8 mouse cellular contexts compared by ENCODE assay signal in the genomic region with DNA sequence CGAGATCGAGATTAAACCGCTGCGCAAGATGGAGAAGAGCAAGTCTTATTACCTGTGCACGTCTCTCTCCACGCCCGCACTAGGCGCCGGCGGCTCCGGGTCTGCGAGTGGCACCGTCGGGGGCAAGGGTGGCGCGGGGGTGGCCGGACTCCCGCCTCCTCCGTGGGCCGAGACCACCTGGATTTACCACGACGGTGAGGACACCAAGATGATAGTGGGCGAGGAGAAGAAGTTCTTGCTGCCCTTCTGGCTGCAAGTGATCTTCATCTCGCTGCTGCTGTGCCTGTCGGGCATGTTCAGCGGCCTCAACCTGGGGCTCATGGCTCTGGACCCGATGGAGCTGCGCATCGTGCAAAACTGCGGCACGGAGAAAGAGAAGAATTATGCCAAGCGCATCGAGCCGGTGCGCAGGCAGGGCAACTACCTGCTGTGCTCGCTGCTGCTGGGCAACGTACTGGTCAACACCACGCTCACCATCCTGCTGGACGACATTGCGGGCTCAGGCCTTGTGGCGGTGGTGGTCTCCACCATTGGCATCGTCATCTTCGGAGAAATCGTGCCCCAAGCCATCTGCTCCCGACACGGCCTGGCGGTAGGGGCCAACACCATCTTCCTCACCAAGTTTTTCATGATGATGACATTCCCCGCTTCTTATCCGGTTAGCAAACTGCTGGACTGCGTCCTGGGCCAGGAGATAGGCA. TPM values are rescaled to one million over a fixed set of nuclear protein-coding genes. Genes with fewer than 3 reads are reported as not detected.
DNase-seq lines count a peak whose midpoint lies in the region; ATAC-seq and TF ChIP-seq lines count a peak whose summit lies in the region.

No protein-coding gene starts in this region.

- TF ChIP-seq EP300 in ES-Bruce4 (IDR thresholded peaks at IDR 0.05; ENCODE audit: insufficient read depth, low read depth, low read length) = no peak

- no peaks in the 10 kb centered on the region for H3K27me3 ChIP-seq in ES-Bruce4 (ENCODE audit: control insufficient read depth, insufficient read depth, low read length, poor library complexity, severe bottlenecking)
- peaks cover 41% of the 10 kb centered on the region for H3K27me3 ChIP-seq in hindbrain, embryonic 10.5 days (ENCODE audit: insufficient read depth, poor library complexity, severe bottlenecking)

- DNase-seq in adrenal gland, postnatal 14 days = peak; percentile 45
- peak; percentile 56 for DNase-seq in hindbrain, embryonic 10.5 days (ENCODE audit: low spot score)
- peak; percentile 25 to 37 for DNase-seq in layer of hippocampus, postnatal 14 days (ENCODE audit: low spot score in 2 of 2)
- peak; percentile 25 to 33 for DNase-seq in lung, postnatal 4 days
- DNase-seq in right cerebral cortex, postnatal 25 days = peak; percentile 48

- H3K9ac ChIP-seq in ES-Bruce4 (ENCODE audit: low read depth, poor library complexity, severe bottlenecking) = peak overlapping the region; percentile 75

- no peak for TF ChIP-seq CTCF in ES-Bruce4 (IDR thresholded peaks at IDR 0.05; ENCODE audit: low read depth, low read length)

- no peak for TF ChIP-seq POLR2A in ES-Bruce4 (IDR thresholded peaks at IDR 0.05; ENCODE audit: insufficient read depth, low read length)

- peak overlapping the region; percentile 75 for H3K4me3 ChIP-seq in ES-Bruce4 (ENCODE audit: low read depth, low read length)
- H3K4me3 ChIP-seq in hindbrain, embryonic 10.5 days = peak overlapping the region; percentile 78

- H3K27ac ChIP-seq in ES-Bruce4 (ENCODE audit: insufficient read depth, low read length) = no peak overlapping the region
- peak overlapping the region; percentile 90 for H3K27ac ChIP-seq in hindbrain, embryonic 10.5 days

- no peaks in the 10 kb centered on the region for H3K36me3 ChIP-seq in ES-Bruce4 (ENCODE audit: control insufficient read depth, insufficient read depth, low read length, poor library complexity, severe bottlenecking)
- H3K36me3 ChIP-seq in hindbrain, embryonic 10.5 days = no peaks in the 10 kb centered on the region

- WGBS in hindbrain, embryonic 10.5 days = under 1% methylated on average over 50 of the region's 50 CpGs

- H3K9me3 ChIP-seq in ES-Bruce4 (replicated peaks; ENCODE audit: control insufficient read depth, insufficient read depth, low read length, poor library complexity, severe bottlenecking) = no peaks in the 10 kb centered on the region
- no peaks in the 10 kb centered on the region for H3K9me3 ChIP-seq in hindbrain, embryonic 10.5 days

- H3K4me1 ChIP-seq in ES-Bruce4 (ENCODE audit: control insufficient read depth, insufficient read depth, low read length) = peaks cover 2% of the 10 kb centered on the region
- peaks cover 36% of the 10 kb centered on the region for H3K4me1 ChIP-seq in hindbrain, embryonic 10.5 days (replicated peaks)

- ATAC-seq in erythroblast, adult 5-6 weeks (replicated peaks; ENCODE audit: low FRiP score, poor library complexity, severe bottlenecking) = peak; percentile 2
- no peak for ATAC-seq in granulocyte monocyte progenitor cell, adult 5-6 weeks (replicated peaks; ENCODE audit: poor library complexity, severe bottlenecking)

RNA-seq across cellular contexts. Expression of a gene that starts 1.0 kb away (rescaled TPM):
- polyA plus RNA-seq in ES-Bruce4 (2011; ENCODE audit: insufficient read depth, insufficient read length, low read depth, missing spikeins) = 12.1 and 14.8 TPM in 2 replicates
- total RNA-seq in adrenal gland, postnatal 14 days (2021) = 27.8 and 31.7 TPM in 2 replicates
- 34.0 and 36.6 TPM in 2 replicates for total RNA-seq in erythroblast, adult 5-6 weeks (2015; ENCODE audit: low replicate concordance)
- 51.7 and 58.0 TPM in 2 replicates for total RNA-seq in erythroblast, adult 5-6 weeks (2017; ENCODE audit: low replicate concordance)
- polyA plus RNA-seq in hindbrain, embryonic 10.5 days (2016; fragmentation: Nextera tagmentation; extraction: Ambion mirVana) = 2.7 and 4.0 TPM in 2 replicates
- total RNA-seq in layer of hippocampus, postnatal 14 days (2021) = 10 to 100 TPM; 32.1 to 36.0 TPM
- total RNA-seq in granulocyte monocyte progenitor cell, adult 5-6 weeks (2014; fragmentation: Nextera tagmentation) = 5.3 and 12.1 TPM in 2 replicates
- total RNA-seq in granulocyte monocyte progenitor cell, adult 5-6 weeks (2017) = 7.2 and 8.0 TPM in 2 replicates

RNA-seq across cellular contexts. Expression of a gene that starts 55.2 kb away (rescaled TPM):
- 2.6 and 2.9 TPM in 2 replicates for polyA plus RNA-seq in ES-Bruce4 (2011; ENCODE audit: insufficient read depth, insufficient read length, low read depth, missing spikeins)
- 58.7 and 68.2 TPM in 2 replicates for total RNA-seq in adrenal gland, postnatal 14 days (2021)
- 2.9 TPM in 2 replicates for total RNA-seq in erythroblast, adult 5-6 weeks (2015; ENCODE audit: low replicate concordance)
- total RNA-seq in erythroblast, adult 5-6 weeks (2017; ENCODE audit: low replicate concordance) = 4.2 and 5.9 TPM in 2 replicates
- 27.3 and 30.3 TPM in 2 replicates for polyA plus RNA-seq in hindbrain, embryonic 10.5 days (2016; fragmentation: Nextera tagmentation; extraction: Ambion mirVana)
- total RNA-seq in layer of hippocampus, postnatal 14 days (2021) = 10 to 100 TPM; 16.4 to 16.7 TPM
- 47.6 and 53.1 TPM in 2 replicates for total RNA-seq in granulocyte monocyte progenitor cell, adult 5-6 weeks (2014; fragmentation: Nextera tagmentation)
- 71.0 and 82.9 TPM in 2 replicates for total RNA-seq in granulocyte monocyte progenitor cell, adult 5-6 weeks (2017)
